Mouse (Mus musculus) left cerebral cortex, adult 8-10 months (tissue): ENCODE results near the gene Hoxd1. TPM values are rescaled to one million over a fixed set of nuclear protein-coding genes. Genes with fewer than 3 reads are reported as not detected.

ENCODE experiments used
- DNase-seq, 2 experiments: peaks; one replicate each; pipeline ENCODE4 v3.0.0; 2022; ENCODE audit warnings: low spot score in 2 of 2
- total RNA-seq, 4 experiments: library from RNA; stranded (reverse); gene quantifications; 2 replicates each; pipeline ENCODE4 v1.2.4; 2022

Hoxd1 gene
- under 1 TPM in 2 of 4 experiments, not detected in 2; 0.18 to 0.19 TPM for total RNA-seq

DNA sequence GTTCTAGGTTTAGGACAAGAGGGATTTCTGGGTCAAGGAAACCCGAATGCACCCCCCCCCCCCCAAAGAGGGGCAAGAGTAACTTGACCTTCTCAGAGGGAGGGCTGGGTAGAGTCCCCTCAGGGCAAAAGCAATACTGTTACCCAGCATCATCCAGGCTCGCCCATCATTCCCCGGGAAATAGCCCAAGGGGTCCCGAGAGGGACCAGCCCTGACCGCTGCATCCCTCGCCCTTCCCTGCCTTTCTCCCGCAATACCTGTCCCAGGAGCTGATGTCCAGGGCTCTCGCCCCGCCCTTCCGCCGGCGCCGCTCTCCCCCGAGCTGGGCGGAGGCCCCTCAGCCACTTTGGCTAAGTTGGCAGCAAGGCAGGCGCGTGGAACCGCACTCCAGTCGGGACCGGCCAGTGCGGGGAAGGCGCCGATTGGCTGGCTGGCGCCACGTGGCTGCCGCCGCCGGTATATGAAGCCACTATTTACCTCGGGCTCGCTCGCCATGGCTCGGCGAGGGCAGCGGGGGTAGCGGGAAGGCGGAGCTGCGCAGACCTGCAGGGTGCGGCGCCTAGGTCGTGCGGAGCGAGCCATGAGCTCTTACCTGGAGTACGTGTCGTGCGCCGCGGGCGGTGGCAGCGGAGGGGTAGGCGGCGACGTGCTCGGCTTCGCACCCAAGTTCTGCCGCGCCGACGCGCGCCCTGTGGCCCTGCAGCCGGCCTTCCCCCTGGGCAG lies at the start of gene Hoxd1:
Hoxd1 (plus strand) TSS at position 459 of the 723 bp plus-strand sequence.
- DNase-seq = no peak

GRCm38 (mm10) chr2:74713239-74714150 lies 49.3 kb upstream of the Hoxd1 start:
- DNase-seq = no peak

GRCm38 (mm10) chr2:74714156-74714789 lies 48.5 kb upstream of the Hoxd1 start:
- DNase-seq = no peak

DNA sequence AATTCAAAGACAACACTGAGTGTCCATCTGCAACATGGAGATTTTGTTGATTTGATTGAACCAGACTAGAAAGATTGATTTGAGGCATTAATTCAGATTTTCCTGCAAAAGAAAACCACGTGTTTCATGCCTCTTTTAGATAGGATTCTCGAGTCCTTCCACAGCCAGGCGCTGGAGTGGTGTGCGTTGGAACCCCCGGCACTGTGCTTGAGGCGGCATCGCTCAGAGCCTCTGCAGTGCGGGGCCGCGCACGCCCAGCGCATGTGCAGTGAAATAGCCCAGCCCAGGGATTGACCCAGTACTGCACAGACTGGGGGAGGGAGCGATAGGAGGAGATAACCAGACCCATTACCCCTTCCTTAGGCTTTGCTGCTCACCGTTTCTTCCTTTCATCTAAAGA lies 47.9 kb upstream of the Hoxd1 start:
- no peak for DNase-seq

DNA sequence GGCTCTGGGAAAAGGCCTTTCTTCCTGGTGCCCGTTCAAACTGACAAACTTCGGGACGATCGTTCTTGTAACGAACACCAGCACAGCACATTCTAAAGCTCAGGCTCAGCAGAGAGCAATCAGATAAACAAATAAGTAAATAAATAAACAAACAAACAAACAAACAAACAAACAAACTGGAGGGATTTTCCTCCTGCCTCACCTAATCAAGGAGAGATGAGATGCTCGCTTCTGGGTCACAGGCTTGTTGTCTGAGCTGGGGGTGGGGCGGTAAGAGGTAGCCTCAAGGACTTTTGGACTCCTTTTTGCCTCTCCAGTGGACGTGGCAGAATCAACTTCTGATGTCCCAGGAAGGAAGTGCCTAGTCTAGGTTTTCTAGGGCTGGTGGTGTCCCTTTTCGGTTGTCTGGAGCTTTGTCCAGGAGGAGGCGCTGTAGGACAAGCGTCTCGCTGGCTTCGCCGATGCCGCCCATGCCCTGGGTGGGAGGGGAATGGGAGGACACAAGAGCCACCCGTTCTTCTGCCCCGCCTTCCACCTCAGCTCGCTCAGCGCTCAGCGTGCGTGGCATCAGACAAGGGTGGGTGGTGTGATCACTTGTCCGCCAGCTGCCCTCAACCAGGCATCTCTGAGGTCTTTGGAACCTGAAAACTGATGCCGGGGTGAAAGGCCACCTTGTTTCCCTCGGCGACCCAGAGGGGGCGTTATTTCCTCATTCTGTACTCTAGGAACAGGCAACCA lies 47.1 kb upstream of the Hoxd1 start:
- DNase-seq = peak; percentile 40 to 68

GRCm38 (mm10) chr2:74720384-74720783 lies 42.4 kb upstream of the Hoxd1 start:
- no peak for DNase-seq

DNA sequence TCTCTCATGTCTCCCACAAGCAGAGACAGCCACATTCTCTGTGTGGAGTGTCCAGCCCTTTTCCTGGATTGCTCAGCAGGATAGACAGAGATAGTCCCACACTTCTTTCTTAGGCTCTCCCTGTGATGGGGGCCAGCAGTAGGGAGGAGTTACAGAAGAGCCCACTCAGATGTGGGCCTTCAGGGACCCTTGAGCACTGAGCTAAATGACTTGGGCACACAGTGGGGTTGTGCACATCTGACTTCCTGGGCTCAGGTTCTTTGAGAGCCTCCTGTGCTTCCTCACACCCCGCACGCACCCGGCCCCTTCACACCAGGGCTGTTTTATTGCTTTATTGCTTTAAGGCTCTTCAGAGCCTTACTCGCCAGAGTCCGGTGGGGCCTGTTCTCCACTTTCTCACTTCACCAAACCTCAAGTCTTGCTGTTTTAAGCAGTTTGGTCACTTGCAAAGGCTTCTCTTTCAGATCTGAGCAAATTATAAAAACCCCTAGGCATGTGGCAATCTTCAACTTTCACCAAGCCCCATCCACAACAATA lies 41.8 kb upstream of the Hoxd1 start:
- DNase-seq = no peak

DNA sequence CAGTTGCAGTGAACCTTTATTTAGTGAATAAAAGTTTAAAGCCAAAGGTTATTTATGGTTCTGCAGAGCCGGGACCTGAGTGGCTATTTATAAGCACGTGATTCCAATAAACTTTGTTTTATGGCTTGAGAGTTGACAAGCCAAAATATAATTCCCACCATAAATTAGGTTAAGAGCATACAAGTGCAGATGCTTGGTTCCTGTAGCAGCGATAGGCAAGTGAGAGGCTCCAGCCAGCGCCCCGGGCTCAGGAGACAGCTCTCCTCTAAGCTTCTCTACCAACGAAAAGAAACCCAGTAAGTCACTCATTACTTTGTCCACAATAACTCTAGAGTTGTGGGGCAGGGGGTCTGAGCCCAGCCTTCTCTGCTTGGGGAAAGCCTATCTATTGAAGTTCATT lies 40.9 kb upstream of the Hoxd1 start:
- no peak for DNase-seq

DNA sequence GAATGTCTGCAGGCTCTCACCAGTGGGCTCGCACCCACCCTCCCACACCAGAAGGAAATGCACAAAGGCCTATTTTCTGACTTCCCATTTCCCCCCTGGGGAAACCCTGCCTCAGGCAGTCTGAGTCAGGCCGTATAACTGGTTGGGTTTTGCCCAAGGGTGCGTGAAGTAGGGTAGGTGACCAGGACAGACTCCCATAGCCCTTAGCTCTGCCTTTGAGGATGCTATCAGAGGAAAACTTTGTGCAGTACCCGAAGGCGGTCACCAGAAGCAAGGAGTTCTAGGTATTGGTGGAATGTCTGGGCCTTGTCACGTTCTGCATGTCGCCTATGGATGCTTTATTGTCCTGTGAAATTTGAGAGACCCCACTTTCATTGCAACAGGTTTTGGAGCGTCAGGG lies 39.8 kb upstream of the Hoxd1 start:
- no peak for DNase-seq

DNA sequence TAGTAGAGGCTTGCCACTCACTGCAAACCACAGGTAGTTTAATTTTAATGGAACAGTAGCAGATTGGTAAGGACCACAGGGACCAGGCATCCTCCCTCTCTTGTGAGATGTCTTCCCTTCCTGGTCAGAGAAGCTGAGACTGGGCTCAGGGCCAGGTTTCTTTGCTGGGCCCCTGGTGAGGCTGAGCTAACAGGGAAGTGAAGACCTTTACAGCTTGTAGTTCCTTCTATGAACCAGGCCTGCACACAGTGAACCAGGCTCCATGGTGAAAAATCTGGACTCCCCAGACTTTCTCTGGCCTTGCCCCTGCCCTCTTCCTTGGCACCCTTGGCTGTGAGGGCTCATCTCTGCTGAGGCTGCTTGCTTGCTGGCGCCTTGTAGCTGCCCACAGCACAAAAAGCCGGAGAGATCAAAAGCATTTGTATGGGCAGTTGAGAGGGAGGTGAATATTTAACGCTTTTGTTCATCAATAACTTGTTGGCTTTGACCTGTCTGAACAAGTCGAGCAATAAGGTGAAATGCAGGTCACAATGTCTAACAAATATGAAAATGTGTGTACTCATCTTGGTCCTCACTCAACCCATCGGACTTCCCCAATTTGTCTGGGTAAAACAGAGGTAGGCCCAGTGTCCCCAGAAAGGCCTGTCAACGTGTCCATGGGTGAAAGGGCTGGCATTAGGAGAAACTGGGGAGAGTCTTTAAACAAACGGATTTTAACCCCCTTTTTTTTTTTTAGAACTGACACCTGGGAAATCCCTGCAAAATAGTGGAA lies 38.4 kb upstream of the Hoxd1 start:
- no peak for DNase-seq

DNA sequence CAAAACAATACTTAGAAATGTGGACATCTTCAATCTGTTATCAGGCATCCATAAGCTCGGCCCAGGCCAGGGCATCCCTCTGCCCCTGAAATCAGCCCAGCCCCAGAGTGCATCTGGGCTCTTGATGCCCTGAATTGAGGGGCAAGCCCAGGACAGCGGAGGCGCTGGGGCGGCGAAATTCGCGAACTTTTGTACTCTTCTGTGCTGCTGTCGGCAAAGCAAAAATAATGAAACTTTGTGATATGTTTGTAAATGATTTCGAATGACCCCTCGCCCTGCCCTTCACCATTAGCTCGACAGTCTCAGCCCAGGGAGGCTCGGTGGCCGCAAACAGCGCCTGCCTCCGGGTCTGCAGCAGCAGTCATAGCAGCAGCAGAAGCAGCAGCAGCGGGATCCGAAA lies 37.6 kb upstream of the Hoxd1 start:
- no peak for DNase-seq

DNA sequence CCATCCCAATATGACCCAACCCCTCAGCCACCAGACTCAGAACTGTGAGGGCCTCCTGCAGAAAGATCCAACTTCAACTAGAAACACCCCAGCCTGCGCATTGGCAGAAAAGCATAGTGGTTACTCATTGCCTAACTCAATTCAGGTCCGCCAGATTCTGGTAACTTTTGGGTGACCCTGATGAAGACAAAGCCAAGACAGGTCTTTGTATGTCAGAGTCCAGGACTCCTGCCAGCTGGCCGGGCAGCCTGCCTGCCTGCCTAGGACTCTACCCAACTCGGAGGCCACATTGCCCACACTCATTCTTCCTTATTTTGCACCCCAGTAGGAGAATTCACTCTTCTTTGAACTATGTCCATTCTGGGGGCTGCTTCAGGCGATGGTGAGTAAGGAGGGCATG lies 36.2 kb upstream of the Hoxd1 start, which contains the start of gene Gm28230:
Gm28230 (plus strand) TSS at position 178 of the 400 bp plus-strand sequence.
- no peak for DNase-seq

- DNase-seq = no peak
Observed at GRCm38 (mm10) chr2:74726973-74727639, 35.7 kb upstream of the Hoxd1 start.

GRCm38 (mm10) chr2:74727640-74728302 lies 35.0 kb upstream of the Hoxd1 start:
- DNase-seq = no peak

DNA sequence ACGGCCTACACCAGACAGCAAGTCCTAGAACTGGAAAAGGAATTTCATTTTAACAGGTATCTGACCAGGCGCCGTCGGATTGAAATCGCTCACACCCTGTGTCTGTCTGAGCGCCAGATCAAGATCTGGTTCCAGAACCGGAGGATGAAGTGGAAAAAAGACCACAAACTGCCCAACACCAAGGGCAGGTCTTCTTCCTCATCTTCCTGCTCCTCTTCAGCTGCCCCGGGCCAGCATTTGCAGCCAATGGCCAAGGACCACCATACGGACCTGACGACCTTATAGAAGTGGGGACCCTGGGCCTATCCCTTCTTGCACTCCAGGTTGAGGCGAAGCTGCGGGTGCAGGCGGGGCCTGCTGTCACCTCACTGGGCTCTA lies 34.5 kb upstream of the Hoxd1 start:
- DNase-seq = no peak

DNA sequence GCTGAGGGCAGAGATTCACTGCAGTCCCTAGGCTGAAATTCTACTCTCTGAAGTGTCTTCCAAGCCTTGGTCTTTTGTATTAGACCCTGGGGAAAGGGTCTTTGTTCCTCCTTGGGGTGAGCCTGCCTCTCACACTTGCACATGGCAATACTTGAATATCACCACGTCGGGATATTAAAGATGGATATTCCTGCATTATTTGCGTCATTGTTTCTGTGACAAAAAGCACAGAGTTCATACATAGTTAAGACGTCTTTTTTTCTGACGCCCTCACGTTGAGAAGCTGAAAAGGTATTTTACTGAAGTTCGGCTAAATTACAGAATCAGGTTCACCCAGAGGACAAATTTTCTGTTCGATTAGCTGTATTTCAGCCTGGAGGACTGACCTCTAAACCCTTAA lies 32.4 kb upstream of the Hoxd1 start:
- no peak for DNase-seq

DNA sequence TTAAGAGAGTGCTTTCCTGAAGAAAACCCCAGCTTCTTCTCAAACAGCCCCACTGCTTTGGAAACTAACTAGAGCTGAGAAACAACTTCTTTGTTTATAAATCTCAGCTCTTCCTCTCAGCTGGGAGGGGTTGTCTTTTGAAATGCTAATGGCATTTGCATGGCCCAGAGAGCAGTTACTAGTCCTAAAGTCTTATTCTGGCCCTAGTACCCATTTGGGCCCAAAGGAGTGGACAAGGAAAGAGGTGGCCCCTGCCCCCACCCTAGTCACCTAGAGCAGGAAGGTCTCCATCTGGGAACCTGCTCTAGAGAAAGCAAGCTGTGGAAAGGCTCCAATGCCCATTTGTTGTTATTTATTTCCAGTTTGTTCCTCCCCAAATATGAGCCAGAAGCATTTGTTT lies 31.7 kb upstream of the Hoxd1 start:
- no peak for DNase-seq

DNA sequence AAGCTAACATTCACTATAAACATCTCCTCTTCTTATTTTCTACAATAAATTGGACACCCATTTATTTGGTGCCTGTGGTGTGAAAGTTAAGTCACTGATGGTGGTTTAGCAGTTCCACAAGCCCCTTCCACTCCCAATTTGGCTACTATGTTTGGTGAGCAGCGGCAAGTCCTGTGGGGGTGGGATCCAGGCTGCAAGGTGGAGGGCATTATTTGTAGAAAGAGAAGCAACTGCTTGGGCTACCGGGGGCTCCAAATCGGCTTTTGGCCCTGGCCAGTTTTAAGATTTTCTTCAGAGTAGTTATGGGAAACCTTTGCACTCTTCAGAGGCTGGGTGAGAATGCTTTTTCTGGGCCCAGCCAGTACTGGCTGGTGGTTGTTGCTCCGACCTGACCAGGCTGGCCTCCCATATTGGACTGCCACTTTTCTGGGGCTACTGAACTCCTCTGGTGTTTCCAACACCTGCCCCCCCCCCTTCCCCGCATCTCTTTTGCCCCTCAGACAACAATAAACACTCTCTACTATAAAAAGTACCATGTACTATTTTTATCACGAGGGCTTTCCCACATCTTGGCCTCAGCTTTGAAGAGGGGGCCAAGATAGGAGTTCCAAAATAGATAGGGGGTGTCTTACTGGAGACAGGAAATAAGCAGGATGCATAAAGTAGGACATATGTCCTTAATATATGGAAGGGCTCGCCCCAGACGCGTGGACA lies 30.8 kb upstream of the Hoxd1 start:
- no peak for DNase-seq
